Mouse (Mus musculus) NIH3T3 (cell line): ENCODE results near the gene Larp1.

Source experiments
- DNase-seq: peaks from one replicate; pipeline ENCODE4 v3.0.0-alpha.2; 2012; ENCODE audit warnings: low read depth

Gene Larp1

DNA sequence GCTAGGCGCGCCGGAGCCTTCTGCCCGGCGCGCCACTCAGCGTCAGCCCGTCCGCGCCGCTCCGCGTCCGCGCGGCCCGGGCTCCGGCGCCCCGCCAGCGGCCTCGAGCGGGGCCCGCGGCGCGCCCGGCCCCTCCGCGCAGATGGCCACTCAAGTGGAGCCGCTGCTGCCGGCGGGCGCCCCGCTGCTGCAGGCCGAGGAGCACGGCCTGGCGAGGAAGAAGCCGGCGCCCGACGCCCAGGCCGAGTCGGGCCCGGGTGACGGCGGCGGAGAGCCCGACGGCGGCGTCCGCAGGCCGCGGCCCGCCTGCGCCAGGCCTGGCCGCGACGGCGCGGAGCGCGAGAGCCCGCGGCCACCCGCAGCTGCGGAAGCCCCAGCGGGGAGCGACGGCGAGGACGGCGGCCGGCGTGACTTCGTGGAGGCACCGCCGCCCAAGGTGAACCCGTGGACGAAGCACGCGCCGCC, at the start of gene Larp1:
Gene Larp1 (plus strand): TSS at position 14 of the 465 bp plus-strand sequence.
- DNase-seq = no peak

GRCm38 (mm10) chr11:57959924-57960323, 48.9 kb upstream of the Larp1 start:
- peak; percentile 34 for DNase-seq

GRCm38 (mm10) chr11:57962382-57963285, 46.2 kb upstream of the Larp1 start:
- peak; percentile 94 for DNase-seq

- no peak for DNase-seq
Observed at GRCm38 (mm10) chr11:57963291-57963870, 45.5 kb upstream of the Larp1 start.

GRCm38 (mm10) chr11:57966630-57967029, 42.2 kb upstream of the Larp1 start:
- DNase-seq = no peak

DNA sequence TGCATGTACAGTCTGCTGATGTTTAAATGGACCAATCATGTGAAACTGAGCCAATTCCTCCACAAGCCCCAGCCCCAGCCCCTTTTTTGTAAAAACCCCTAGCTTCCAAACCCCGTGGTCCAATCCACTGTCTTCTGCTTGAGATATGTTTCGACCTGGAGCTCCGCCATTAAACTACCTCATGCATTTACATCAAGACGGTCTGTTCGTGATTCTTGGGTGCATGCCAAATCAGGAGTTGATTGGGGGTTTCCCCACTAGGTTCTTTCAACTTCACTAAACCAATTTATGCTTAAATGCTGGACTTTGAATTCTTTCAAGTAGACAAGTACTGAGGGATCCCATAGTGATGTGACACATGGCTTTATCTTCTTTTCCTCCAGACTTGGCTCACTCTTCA, 40.6 kb upstream of the Larp1 start:
- no peak for DNase-seq

DNA sequence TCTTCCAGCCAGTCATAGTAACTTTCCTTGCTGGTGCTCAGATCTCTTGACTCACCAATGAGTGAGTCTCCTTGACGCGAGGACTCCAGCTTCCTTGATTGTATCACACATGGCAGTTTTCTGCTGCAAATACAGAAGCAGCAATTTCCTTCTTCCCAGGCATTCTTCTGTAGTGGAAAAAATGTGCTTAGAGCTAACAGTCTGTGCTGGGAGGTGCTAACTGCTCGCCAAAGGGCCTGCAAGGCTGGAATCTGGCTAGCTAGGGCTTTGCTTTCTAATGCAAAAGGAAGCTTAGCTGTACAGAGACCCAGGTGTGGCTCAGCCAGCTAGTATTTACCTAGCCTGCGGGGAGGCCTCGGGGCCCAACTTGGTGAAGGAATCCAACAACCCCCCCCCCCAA, 38.3 kb upstream of the Larp1 start:
- DNase-seq = no peak

GRCm38 (mm10) chr11:57973001-57973912, 35.6 kb upstream of the Larp1 start:
- no peak for DNase-seq

GRCm38 (mm10) chr11:57973913-57974234, 35.0 kb upstream of the Larp1 start:
- no peak for DNase-seq

GRCm38 (mm10) chr11:57975876-57976275, 33.0 kb upstream of the Larp1 start:
- no peak for DNase-seq

DNA sequence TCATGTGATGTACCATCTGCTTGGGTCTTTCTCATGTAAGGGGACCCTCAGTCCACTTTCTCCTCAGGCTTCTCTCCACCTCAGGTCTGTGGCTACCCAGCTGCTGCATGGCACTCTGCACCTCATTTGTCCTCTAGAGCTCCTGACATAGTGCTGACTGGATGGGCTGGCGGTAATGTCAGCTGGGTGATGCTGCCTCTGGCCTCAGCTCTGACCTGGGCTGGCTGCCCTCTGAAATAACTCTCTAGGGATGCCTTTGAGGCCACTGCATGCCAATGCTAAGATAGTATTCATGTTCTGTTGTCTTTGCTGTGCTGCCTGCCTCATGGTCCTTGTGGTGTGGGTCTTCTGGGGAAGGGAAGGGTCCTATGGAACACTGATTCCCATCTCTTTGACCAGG, 31.2 kb upstream of the Larp1 start:
- no peak for DNase-seq

DNA sequence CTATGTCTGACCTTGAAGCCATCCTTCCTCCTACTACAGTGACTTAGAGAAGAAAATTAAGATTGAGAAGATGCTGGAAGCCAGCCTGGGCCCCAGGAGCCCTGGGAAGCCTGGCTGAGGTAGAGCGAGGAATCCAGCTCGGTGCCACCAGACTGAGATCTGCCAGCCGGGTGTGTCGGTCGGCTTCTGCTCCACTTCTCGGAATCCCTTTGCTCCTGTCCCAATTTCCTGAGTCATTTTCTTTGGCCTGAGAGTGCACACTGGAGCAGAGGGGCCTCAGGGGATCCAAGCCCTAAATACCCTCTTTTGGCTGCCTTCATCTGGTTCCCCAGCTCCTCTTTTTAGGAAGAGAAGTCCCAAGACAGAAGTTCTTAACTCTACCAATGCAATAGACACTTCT, 29.2 kb upstream of the Larp1 start:
- no peak for DNase-seq

DNA sequence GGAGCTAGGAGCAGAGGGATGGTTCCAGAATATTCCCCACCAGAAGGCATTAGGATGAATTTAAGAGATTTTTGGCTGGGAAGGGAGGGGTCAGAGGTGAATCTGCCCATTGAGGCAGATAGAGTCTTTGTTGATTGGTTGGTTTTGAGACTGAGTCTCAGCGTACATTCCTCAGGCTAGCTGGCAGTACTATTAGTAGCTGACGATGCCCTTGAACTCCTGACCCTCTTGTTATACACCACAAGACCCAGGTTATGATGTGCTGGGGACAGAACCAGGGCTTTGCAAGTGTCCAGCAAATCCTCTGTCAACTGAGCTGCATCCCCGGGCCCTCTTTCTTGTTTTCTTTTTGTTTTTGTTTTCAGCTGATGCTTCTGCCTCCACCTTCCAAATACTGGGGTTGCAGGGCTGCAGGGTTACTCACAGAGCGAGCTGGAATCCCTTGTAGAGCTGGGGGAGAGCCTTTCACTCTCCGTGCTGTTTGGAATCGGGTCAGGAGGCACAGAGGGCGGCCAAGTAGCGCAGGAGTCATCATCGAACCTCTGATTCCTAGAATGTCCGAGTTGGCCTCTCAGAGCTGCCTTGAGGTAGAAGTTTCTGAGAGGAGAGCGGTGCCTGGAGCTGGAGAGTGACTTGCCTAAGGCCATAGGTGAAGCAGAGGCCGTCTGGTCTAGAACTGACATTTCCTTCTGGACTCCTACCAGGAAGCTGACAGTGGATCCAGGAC, 27.6 kb upstream of the Larp1 start:
- DNase-seq = no peak

GRCm38 (mm10) chr11:57983480-57984342, 25.2 kb upstream of the Larp1 start:
- DNase-seq = no peak

GRCm38 (mm10) chr11:57984343-57984666, 24.6 kb upstream of the Larp1 start:
- no peak for DNase-seq

DNA sequence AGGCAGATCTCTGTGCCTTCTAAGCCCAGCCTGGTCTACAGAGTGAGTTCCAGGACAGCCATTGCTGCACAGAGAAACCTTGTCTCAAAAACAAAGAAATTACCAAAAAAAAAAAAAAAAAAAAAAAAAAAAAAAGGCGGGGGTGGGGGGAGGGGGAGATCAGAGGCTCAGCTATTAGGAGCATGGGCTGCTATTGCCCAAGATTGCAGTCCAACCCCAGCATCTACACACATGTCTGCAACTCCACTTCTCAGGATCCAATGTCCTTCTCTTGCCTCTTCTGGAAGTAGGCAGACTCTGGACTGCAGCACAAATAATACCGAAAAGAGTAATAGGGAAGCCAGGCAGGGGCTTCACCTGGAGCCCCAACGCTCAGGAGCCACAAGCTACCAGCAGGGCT, 23.4 kb upstream of the Larp1 start:
- no peak for DNase-seq

GRCm38 (mm10) chr11:57986053-57986452, 22.8 kb upstream of the Larp1 start:
- DNase-seq = no peak

DNA sequence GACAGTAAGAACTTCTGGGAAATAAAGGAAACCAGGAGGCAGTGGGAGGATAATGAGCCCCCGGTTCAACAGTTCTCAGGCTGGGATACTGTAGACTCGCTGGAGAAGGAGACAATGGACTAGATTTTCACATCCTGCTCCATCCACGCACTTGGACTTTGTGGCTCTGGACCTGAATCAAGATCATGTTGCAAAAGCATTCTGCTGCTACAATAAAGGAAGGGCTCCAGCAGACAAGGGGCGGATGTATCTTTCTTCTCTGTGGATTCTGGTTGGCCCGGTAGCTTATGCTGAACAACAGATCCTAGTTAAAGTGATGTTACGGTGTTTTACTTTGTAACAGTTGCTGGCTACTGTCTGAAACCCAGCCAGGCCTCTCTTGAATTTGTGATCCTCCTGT, 22.4 kb upstream of the Larp1 start:
- no peak for DNase-seq

DNA sequence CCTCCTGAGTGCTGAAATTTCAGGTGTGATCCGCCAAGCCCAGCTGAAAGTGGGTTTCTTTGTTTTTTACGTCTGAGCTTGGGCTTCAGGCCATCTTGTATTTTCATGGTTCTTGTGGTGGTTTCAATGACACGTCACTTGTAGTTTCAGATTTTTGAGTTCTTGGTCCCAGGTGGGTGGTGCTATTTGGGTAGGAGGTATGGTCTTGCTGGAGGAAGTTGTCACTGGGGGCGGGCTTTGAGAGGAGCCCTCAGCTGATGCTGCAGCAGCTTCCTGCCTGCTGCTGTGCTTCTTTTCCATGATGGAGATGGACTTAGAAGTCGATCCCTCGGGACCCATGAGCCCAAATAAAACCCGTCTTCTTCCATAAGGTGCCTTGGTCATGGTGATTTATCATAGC, 22.0 kb upstream of the Larp1 start:
- DNase-seq = no peak

DNA sequence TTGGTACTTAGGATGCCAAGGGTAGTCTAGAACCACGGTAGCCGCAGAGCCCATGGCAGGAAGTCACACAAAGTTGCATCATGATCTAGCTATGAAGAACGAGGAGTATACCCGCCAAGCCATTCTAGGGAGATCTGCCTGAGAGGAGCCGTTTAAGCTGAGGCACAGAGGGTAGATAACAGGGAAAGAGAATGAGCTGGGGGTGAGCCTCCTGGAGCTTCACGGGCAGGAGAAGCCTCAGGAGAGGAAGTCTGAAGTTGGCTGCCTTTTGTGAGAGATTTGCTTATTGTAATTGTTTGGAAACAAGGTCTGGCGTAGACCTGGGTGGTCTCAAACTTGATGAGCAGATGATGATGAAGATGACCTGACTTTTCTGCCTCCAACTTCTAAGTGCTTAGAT, 10.7 kb upstream of the Larp1 start:
- DNase-seq = no peak

DNA sequence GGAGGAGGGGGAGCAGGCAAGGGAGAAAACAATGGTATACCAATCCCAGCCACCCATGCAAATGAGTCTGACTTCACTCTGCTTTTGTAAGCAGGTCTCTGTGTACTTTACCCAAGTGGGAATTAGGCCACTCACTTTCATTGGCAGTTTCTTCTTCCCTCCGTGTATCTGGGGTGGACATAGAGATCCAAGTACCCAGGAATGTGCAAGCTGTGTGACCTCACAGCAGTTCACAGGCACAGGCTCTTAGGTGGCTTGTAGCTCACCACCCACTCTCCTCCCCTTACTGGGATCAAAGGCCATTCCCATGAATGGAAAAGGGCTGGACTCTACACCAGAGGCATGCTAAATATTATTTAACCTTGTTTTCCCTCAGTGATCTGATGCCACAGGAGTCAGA, 10.0 kb upstream of the Larp1 start:
- DNase-seq = no peak
